Mouse (Mus musculus) forelimb bud, embryonic 11.5 days (tissue): ENCODE results near the gene Slc39a1.
"Not testable (repeated sequence)": the region's sequence is repeated elsewhere in the genome, so short reads cannot be mapped to it uniquely, and the experiment has no call there.

Experiments
- DNase-seq: peaks from one replicate; pipeline ENCODE4 v3.0.0-alpha.2; 2012; ENCODE audit warnings: low read depth, low spot score

Slc39a1 gene

DNA sequence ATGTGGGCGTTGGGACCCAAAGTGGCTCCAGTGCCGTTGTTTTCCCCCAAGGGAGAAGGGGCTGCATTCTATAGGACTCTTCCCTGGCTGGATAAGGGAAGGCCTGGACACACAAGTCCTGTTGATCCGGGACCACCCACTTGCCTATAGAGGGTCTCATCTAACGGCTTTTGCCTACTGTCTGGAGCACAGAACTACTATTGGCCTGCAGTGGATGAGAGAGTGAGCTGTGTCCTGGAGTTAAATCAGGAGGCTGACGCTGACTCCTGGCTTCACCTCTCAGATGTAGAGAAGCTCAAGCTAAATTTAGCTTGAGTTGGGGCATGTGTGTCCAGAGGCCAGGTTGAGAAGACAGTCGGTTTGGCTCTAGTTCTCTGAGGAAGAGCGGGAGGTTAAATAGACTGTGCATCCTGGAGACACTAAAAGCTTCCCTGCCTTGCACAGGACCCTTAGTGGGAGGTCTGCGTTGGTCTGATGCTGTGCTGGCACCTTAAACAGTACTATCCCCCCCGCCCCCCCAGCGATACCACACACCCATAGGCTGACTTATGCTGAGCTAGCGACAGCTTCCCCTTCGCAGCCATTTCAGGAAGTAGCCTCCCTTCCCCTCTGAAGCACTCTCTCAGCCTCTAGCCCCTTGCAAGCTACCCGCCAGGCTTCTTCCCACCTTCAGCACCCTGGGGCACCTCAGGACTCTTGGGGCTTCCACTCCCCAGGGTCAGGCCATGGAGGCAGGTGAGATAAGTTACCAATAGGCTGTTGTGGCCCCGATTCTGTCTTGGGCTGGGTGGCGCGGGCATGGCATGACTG is 18.2 kb downstream of the Slc39a1 start:
- no peak for DNase-seq

- DNase-seq, result no peak
Observed at GRCm38 (mm10) chr3:90266901-90267775, 19.2 kb downstream of the Slc39a1 start.

DNA sequence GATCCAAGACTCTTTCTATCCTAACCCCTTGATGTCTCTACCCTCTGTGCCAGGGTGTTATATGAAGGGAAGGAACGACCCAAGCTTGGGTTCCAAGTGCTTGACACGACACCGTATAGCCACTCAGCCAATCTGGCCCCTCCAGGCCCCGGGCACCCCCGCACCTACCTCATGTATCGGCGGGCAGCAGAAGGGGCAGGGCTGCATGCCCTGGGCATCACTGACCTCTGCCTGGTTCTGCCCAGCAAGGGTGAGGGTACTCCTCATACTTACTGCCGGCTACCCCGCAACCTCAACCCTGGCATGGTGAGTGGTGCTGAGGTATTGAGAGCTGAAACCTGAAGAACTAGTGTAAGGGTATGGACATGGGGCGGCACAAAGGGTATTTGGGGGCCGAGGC is 20.2 kb downstream of the Slc39a1 start:
- DNase-seq, result no peak

GRCm38 (mm10) chr3:90268971-90269370 is 21.0 kb downstream of the Slc39a1 start:
- no peak for DNase-seq

DNA sequence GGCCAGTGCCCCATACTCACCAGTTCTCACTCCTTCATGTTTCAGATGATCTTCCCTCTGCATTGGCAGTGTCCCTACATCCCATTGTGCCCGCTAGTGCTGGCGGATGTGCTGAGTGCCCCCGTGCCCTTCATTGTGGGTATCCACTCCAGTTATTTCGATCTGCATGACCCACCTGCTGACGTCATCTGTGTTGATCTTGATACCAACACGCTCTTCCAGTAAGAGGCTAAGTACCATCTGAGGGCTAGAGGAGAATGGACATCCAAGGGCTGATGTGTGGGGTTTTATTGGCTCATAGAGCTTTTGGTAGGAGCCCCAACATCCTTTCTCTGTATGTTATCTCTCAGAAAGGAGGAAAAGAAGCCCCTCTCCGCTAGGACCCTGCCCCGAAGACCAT is 22.8 kb downstream of the Slc39a1 start:
- DNase-seq, result no peak

- DNase-seq, result no peak
Observed at GRCm38 (mm10) chr3:90272170-90272569, 24.2 kb downstream of the Slc39a1 start.

DNA sequence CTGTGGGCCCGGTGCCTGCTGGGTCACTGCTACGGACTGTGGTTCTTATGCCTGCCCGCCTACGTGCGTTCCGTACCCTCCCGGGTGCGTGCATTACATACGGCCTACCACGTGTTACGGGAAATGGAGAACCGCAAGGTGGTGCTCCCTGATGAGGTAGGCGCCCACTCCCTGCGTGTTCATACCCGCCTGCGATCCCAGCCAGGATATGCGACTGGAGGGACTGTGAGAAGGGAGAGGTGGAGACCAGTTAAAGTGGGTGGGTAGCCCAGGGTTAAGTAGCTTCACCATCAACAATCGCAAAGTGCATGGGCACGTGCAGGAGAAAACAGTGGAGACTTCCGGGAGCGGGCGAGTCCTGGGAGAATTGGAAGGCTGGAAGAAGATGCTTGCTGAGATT is 25.9 kb downstream of the Slc39a1 start:
- DNase-seq, result no peak

DNA sequence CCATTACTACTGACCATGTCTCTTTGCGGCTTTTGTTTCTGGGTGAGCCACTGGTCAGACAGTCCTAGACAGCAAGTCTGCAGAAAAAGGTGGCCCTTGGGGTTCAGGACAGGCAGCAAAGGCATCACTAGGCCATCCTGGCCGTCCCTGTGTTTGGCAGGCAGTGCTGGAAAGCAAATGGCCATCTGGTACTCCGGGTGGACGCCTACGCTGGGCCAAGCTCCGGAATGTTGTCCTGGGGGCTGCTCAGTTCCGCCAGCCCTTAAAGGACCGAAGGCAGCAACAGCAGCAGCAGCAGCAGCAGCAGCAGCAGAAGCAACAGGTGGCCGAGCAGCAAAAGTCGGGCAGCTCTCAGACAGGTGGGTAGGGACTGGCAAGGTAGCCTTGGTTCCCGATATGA is 27.3 kb downstream of the Slc39a1 start:
- DNase-seq, result no peak

DNA sequence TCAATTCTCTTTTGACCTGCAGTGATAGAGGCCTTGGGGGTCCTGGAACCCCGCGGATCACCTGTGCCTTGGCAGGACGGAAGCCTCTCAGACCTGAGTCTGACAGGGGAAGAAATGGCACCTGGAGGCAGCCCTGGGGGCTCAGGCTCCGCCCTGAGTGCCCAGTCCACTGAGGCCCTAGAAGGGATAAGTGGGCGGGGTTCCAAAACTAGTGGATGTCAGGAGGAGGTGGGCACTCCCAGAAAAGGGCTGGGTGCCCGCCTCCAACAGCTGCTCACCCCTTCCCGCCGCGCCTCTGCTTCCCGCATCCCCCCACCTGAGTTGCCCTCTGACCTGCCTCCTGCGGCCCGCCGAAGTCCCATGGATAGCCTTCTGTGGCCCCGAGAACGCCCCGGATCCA is 28.9 kb downstream of the Slc39a1 start:
- DNase-seq, result no peak

- no peak for DNase-seq
Observed at GRCm38 (mm10) chr3:90277793-90278192, 29.8 kb downstream of the Slc39a1 start.

DNA sequence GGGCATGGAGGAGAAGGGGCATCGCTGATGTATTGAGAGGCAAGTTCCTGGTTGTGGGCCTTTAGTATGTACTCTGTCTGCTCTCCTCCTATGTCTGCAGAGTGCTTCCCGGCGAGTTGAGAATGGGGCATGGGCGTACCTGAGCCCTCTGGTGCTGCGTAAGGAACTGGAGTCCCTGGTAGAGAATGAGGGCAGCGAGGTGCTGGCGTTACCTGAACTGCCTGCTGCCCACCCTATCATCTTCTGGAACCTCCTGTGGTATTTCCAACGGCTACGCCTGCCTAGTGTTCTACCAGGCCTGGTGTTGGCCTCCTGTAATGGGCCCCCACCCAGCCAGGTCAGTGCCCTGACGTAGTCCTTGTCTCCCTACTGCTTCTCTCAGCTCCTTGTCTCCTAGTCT is 30.2 kb downstream of the Slc39a1 start:
- DNase-seq, result no peak

GRCm38 (mm10) chr3:90279216-90279615 is 31.2 kb downstream of the Slc39a1 start:
- DNase-seq, result no peak

- no peak for DNase-seq
Observed at GRCm38 (mm10) chr3:90279743-90280142, 31.8 kb downstream of the Slc39a1 start.

DNA sequence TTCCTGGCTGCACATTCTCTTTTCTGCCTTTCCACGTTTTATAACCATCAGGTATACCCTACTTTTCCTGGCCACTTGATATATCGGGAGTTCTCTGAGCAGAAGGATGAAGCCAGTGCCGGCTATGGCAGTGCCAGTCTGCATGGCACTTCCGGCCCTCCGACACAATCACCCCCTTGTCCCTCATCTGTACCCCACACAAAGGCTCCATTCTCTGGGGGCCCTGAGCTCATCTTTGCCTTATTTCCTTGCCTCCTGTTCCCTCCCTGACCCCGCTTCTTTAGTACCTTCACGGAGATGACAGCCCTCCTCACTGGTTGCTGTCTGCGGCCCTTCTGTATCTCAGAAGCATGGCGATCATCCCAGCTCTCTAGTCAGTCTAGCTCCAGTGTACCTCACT is 32.7 kb downstream of the Slc39a1 start:
- DNase-seq, result no peak

DNA sequence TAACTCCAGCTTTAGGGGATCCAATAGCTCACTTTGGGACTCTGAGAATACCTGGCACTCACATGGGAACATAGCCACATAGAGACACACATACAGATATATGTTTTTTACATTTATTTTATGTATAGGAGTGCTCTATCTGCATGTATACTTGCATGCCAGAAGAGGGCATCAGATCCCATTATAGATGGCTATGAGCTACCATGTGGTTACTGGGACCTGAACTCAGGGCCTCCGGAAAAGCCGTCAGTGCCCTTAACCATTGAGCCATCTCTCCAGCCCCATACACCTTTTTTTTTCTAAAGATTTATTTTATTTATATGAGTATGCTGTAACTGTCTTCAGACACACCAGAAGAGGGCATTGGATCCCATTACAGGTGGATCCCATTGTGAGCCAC is 36.2 kb downstream of the Slc39a1 start:
- DNase-seq, result no peak

DNA sequence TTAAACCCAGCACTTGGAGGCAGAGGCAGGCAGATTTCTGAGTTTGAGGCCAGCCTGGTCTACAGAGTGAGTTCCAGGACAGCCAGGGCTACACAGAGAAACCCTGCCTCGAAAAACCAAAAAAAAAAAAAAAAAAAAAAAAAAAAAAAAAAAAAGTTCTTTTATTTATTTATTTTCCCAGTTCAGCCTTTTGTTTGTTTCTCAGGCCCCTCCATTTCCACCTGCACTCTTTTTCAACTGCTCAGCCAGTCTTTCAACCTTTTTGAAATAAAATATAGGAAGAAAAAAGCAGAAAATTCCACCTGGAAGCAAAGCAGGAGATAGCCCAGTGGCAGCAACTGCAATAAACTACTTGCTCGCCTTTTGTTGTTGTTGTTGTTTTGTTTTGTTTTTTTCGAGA is 41.4 kb downstream of the Slc39a1 start:
- not testable (repeated sequence) for DNase-seq

- no peak for DNase-seq
Observed at GRCm38 (mm10) chr3:90290602-90291001, 42.6 kb downstream of the Slc39a1 start.

DNA sequence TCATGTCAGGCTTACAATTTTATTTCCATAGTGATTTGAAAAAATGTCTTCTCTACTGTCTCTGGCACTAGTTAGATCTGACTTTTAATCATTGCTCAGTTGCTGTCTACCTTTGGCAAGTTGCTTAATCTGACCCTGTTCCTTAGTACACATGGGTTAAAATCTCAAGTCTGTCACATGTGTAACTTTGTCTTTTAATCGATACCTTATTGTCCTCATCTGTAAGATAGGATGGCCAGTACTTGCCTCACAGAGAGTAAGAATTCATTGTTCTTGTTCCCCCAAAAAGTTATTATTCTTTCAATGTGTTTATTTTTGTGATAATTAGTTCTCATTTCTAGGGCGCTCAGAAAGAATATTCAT is 44.0 kb downstream of the Slc39a1 start:
- DNase-seq, result no peak

GRCm38 (mm10) chr3:90292345-90293275 is 44.6 kb downstream of the Slc39a1 start, which contains the start of gene Gatad2b:
Gatad2b (plus strand) TSS chr3:90293178.
- peak; percentile 100 for DNase-seq

GRCm38 (mm10) chr3:90293352-90294063 is 45.5 kb downstream of the Slc39a1 start:
- peak; percentile 55 for DNase-seq

GRCm38 (mm10) chr3:90294064-90294440 is 46.1 kb downstream of the Slc39a1 start:
- peak; percentile 6 for DNase-seq
